Mouse (Mus musculus) kidney, adult 2 months (tissue): Measurements from ENCODE around the gene Hectd2. TPM values are rescaled to one million over a fixed set of nuclear protein-coding genes. Genes with fewer than 3 reads are reported as not detected.
A peak's percentile ranks its signal among the peaks of the same experiment; 100 is the strongest.

Experiments
- DNase-seq: peaks from one replicate; pipeline ENCODE4 v3.0.0; 2021
- H3K27ac ChIP-seq: fragments of 200-500 bp; 2 replicates; pipeline ENCODE4 v1.5.1; 2012; ENCODE audit warnings: low read depth, low read length, control low read depth, inconsistent platforms; ENCODE audit not compliant: insufficient read depth
- H3K27me3 ChIP-seq: fragments of 200-500 bp; replicated peaks from 2 replicates; pipeline ENCODE4 v1.6.1; 2012; ENCODE audit warnings: mild to moderate bottlenecking, moderate library complexity, low read length, inconsistent platforms; ENCODE audit not compliant: control insufficient read depth, insufficient read depth
- H3K36me3 ChIP-seq: fragments of 200-500 bp; 2 replicates; pipeline ENCODE4 v1.6.1; 2012; ENCODE audit warnings: mild to moderate bottlenecking, moderate library complexity, low read length, inconsistent platforms; ENCODE audit not compliant: control insufficient read depth, insufficient read depth
- H3K4me1 ChIP-seq: fragments of 200-500 bp; 2 replicates; pipeline ENCODE4 v1.6.1; 2011; ENCODE audit warnings: low read length; ENCODE audit not compliant: control insufficient read depth, insufficient read depth
- H3K4me3 ChIP-seq: fragments of 200-500 bp; 2 replicates; pipeline ENCODE4 v1.5.1; 2011; ENCODE audit warnings: mild to moderate bottlenecking, low read depth, low read length, control low read depth; ENCODE audit not compliant: insufficient read depth
- CTCF ChIP-seq: fragments of 200-500 bp; conservative IDR thresholded peaks from 2 replicates; pipeline ENCODE4 v1.5.1; 2011; ENCODE audit warnings: low read depth, mild to moderate bottlenecking, control low read depth, low read length, moderate library complexity, mixed read lengths; ENCODE audit not compliant: insufficient read depth, insufficient read length
- POLR2A ChIP-seq: fragments of 200-500 bp; IDR thresholded peaks from one replicate; pipeline ENCODE4 v1.6.1; 2011; ENCODE audit warnings: low read depth, low read length, control low read depth
- WGBS: fragments of 180-500 bp; shearing (Covaris S2); methylation state at CpG from one replicate; pipeline ENCODE4 v1.1.7; 2018; 5-methylcytosine and 5-hydroxymethylcytosine counted together
- polyA plus RNA-seq: library from polyadenylated mRNA; depleted of rRNA; stranded (reverse); fragments of >200 nt; gene quantifications from 2 replicates; pipeline ENCODE4 v1.2.3, GENCODE M21; 2012; rRNA removed

Hectd2 gene
- polyA plus RNA-seq = 0.34 and 0.41 TPM in 2 replicates

DNA sequence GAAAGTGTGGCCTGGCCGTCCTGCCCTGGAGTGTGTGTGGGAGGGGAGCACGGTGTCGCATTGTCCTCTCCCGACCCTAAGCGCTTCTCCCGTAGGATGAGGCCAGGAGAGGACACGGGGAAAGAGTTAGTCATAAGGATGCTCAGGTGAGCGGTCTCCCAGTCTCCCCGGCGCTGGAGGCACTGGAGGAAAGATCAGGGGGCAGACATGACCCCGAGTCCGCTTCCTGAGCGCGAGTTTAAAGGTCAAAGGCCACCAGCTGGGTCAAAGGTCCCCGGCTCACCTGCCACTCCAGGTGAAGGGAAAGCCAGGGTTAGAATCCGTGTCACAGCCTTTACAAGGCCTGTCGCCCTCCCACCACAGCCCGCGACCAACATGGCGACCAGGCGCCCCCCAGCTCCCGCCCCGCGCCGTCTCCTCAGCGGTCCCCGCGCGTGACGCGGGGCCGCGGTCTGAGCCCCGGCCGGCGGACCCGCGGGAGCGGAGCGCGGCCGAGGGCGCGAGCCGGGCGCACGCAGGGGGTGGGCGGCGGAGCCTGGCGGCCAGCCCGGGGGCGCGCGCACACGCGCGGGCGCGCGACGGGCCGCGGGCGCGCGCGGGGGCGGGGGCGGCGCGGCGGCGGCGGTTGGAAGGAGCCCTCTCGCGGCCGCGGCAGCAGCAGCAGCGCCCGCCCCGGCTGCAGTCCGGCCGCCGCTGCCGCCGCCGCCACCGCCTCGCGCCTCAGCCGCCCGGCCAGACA lies at the start of gene Hectd2:
Hectd2 (plus strand) TSS at position 594 of the 739 bp plus-strand sequence.
- Histone ChIP-seq H3K36me3 (no peaks in the 10 kb centered on the region), H3K4me1 (no peaks in the 10 kb centered on the region), H3K4me3 (peak within 1 kb of the TSS; percentile 63), H3K27me3 (no peaks in the 10 kb centered on the region), H3K27ac (peak within 1 kb of the TSS; percentile 32; the same call in 1 of the 2 replicates)
- TF ChIP-seq POLR2A = no peak
- no peak for TF ChIP-seq CTCF
- WGBS = 10% methylated on average over 81 of the region's 92 CpGs
- peak; percentile 69 for DNase-seq

DNA sequence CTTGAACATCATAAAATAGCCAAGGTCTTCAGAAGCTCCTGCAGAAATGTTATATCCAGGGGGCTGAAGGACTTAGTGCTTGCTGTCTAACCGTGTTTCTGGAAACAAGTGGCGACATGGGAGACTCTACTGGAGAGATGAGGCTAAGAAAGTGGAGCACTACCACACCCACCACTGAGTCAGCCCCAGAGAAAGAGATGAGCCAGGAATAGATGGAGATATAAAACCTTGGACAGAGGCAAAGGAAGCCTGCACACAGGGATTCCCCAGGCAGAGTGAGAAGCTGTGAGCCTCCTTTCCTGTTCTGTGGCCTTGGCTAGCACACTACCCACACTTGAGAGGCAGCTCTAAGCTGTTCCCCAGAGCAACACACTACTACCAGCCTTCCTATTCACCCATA lies 49.7 kb upstream of the Hectd2 start:
- TF ChIP-seq CTCF (no peak), POLR2A (no peak)
- WGBS = 91% methylated on average over 2 of the region's 2 CpGs
- Histone ChIP-seq H3K36me3 (no peaks in the 10 kb centered on the region), H3K27me3 (no peaks in the 10 kb centered on the region), H3K4me3 (no peak overlapping the region), H3K4me1 (no peaks in the 10 kb centered on the region), H3K27ac (no peak overlapping the region)
- DNase-seq = no peak

GRCm38 (mm10) chr19:36511305-36511704 lies 43.1 kb upstream of the Hectd2 start:
- WGBS = 75% methylated on average over 1 of the region's 1 CpGs
- no peak for DNase-seq
- H3K36me3 ChIP-seq = no peaks in the 10 kb centered on the region

DNA sequence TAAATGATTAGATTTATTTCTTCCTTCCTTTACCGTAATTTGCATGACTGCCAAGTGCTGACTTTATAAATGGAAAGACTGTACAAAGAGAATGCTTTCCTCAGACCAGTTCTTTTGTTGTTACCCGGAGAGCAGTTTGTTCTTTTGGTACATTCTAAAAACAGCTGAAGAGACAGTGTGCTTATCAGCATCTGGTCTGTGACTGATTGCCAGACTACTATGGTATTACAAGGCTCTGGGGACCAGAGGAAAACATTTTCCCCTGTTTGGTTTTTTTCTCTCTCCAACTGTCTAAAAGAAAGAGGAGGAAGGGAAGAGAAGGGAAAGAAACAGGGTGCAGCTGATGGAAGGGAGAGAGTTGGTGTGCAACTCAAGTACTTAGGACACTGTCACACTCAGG lies 36.0 kb upstream of the Hectd2 start:
- Histone ChIP-seq H3K27ac (no peak overlapping the region), H3K27me3 (no peaks in the 10 kb centered on the region), H3K36me3 (no peaks in the 10 kb centered on the region), H3K4me1 (no peaks in the 10 kb centered on the region), H3K4me3 (no peak overlapping the region)
- DNase-seq = peak; percentile 19
- no peak for TF ChIP-seq POLR2A
- no peak for TF ChIP-seq CTCF
- WGBS = 56% methylated on average over 2 of the region's 2 CpGs

More at GRCm38 (mm10) chr19:36511305-36511704, 43.1 kb upstream of the Hectd2 start:
- Histone ChIP-seq H3K4me1 (no peaks in the 10 kb centered on the region), H3K4me3 (no peak overlapping the region), H3K27ac (no peak overlapping the region), H3K27me3 (no peaks in the 10 kb centered on the region)
- TF ChIP-seq CTCF (no peak), POLR2A (no peak)

GRCm38 (mm10) chr19:36521568-36521967 lies 32.9 kb upstream of the Hectd2 start:
- Histone ChIP-seq H3K4me3 (no peak overlapping the region), H3K27me3 (no peaks in the 10 kb centered on the region), H3K27ac (no peak overlapping the region), H3K36me3 (no peaks in the 10 kb centered on the region), H3K4me1 (no peaks in the 10 kb centered on the region)
- no peak for DNase-seq
- WGBS = 72% methylated on average over 2 of the region's 2 CpGs
- TF ChIP-seq POLR2A = no peak
- TF ChIP-seq CTCF = no peak

- TF ChIP-seq CTCF (no peak), POLR2A (no peak)
- Histone ChIP-seq H3K4me1 (no peaks in the 10 kb centered on the region), H3K27ac (no peak overlapping the region), H3K36me3 (no peaks in the 10 kb centered on the region), H3K27me3 (no peaks in the 10 kb centered on the region), H3K4me3 (no peak overlapping the region)
- peak; percentile 6 for DNase-seq
- 54% methylated on average over 3 of the region's 3 CpGs for WGBS
These were observed 31.8 kb upstream of the Hectd2 start for GRCm38 (mm10) chr19:36522558-36523195.

DNA sequence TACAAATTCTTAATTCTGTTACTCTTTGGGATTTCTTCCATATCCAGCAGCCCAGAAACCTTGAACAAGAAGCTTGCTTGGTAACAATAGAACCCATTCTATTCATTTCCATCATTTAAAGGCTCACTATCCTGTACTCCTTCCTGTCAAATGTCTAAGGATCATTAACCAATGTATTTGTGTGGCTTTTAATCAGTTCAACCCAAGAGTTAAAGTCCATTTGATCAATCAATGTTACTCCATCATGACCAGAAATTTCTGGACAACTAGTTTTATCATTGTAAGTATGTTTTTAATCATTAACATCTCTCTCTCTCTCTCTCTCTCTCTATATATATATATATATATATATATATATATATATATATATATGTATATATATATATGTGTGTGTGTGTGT lies 29.4 kb upstream of the Hectd2 start:
- no peaks in the 10 kb centered on the region for H3K4me1 ChIP-seq
- DNase-seq = no peak
- H3K27me3 ChIP-seq = no peaks in the 10 kb centered on the region
- TF ChIP-seq CTCF = no peak
- no peak for TF ChIP-seq POLR2A
- H3K4me3 ChIP-seq = no peak overlapping the region
- no peak overlapping the region for H3K27ac ChIP-seq
- no peaks in the 10 kb centered on the region for H3K36me3 ChIP-seq
